Mouse (Mus musculus) gastrocnemius, postnatal 36 days (tissue): ENCODE results near the gene Crtap. TPM values are rescaled to one million over a fixed set of nuclear protein-coding genes. Genes with fewer than 3 reads are reported as not detected.
"Not testable (repeated sequence)": the region's sequence is repeated elsewhere in the genome, so short reads cannot be mapped to it uniquely, and the experiment has no call there.

Experiments used
- DNase-seq, 2 experiments: peaks; one replicate each; pipeline ENCODE4 v3.0.0; 2022
- intact Hi-C: fragments of 180-260 bp; cut with DNase I; formaldehyde crosslinking; loops from one replicate; pipeline ENCODE4 v1.15.1; 2025
- total RNA-seq, 2 experiments: library from RNA; stranded (reverse); gene quantifications; 2 replicates each; pipeline ENCODE4 v1.2.3; 2021

Crtap gene
- total RNA-seq, 2 experiments from 2014 or later: 8.8 to 11.3 TPM

DNA sequence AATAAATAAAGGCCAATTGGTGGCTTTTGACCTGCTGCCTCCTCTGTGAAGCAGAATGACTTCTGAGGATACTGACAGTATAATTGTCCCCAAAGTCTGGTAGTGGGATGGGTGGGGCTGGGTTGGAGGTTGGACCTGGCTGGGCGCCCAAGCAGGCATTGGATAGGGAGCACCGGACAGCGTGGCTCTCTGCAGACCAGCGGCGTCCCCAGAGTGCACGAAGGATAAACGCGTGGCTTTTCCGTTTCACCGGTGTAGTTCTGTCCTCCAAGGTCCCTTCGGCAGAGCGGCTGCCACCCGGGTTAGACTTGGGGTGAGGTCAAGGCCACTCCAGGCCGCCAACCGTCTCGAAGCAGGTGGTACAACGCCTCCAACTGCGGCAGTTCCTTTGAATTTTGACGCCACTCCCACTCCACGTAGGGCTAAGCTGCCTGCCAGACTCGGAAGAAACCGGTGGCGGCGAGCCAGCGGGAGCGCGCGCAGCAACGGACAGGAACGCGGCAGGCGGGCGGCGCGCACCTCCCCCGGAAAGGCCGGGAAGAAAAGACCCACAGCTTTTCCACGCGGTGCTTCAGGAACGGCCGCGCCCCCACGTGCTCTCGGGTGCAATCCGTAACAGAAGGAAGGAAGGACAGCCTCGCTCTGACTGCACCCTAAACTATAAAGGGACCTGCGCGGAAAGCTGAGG is 22.5 kb downstream of the Crtap start:
- peak; percentile 61 to 73 for DNase-seq
- intact Hi-C loops: no loop called here

DNA sequence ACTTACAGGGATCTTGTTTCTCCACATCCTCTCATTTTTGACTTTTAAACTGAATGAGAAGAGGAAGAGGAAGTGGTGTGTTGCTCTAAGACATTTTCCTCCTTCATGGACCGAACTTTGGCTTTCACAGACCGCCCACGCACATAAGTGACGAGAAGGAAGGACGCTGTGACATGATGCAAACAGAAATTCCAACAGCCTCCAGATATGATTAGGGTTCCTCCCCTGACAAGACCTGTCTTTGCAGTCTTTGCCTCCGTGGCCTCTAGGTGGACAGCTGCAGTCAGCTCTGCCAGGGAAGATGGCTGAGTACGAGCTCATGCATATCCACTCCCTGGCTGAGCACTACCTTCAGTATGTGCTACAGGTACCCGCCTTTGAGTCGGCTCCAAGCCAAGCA is 60.6 kb downstream of the Crtap start, which contains the start of gene Bcl2a1c:
Gene Bcl2a1c (plus strand): TSS at position 281 of the 400 bp plus-strand sequence.
- DNase-seq, intact Hi-C loops: not testable (repeated sequence)

DNA sequence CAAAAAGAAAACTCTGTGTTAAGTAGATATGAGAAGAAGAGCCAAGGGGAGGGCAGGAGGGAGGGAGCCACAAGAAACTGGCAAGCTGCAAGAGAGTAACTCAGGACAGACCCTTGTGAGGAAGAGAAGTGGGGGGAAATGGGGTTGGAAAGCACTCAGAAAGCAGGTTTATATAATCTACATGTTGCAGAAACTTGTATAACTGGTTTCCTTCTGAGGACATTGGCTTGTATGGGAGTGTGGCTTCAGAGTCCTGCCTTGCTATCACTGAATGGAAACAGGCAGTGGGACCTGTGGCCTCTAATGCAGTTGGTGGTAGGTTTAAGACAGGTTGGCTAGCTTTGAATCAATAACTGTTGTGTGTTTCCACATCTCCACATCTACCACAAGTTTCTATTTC is 62.1 kb downstream of the Crtap start:
- DNase-seq, intact Hi-C loops: not testable (repeated sequence)

DNA sequence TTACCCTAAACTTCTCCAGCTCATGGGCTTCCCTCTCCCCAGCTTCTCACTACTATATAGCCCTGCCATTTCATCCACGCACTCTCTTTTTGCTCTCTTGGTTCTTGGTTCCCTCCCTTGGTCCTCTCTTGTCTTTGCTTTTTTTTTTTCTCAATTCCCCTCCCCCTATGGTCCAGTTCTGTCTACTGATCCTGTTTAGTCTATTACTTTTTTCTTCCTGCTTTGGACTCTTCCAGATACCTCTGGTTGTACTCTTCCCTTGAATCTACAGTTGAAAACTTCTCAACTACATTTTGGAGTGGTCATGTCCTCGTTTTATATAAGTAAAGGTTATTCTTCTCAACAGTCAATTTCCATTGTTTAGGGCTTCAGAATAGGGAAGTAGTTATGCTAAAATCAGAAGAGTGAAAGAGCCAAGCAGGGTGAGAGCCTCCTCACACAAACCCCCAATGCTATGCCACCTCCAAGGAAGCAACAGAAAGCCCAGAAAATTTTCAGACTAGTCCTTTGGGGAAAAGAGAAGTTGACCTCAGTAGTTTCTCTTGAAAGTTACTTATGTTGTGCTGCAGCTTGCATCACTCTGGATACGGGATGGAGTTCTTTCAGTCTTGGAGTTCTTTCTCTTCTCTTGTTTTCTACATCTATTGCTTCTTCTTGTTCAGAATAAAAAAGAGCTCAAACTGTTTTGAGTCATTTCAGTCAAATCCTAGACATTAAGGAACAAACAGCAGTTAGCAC is 64.3 kb downstream of the Crtap start:
- DNase-seq: no peak
- intact Hi-C loops: no loop called here

Other genes with a start within 250 kb of the Crtap start
- not detected for gene Bcl2a1c, start 60.5 kb downstream of the Crtap start, total RNA-seq
- 1 to 10 TPM; 4.3 to 4.9 TPM for gene Glb1, start 10.4 kb upstream of the Crtap start, total RNA-seq
- gene Tmppe, start 10.4 kb upstream of the Crtap start, total RNA-seq: 1 to 10 TPM in 1 of 2 experiments, under 1 TPM in 1; 0.84 to 1.5 TPM
- gene Ccr4, start 114.2 kb upstream of the Crtap start, total RNA-seq: not detected
- gene C130032M10Rik, start 125.0 kb upstream of the Crtap start, total RNA-seq: not detected
- gene Trim71, start 173.7 kb upstream of the Crtap start, total RNA-seq: not detected
- gene Cnot10, start 249.5 kb upstream of the Crtap start, total RNA-seq: 10 to 100 TPM; 11.9 to 15.0 TPM